Mouse (Mus musculus) ES-E14 (cell line): ENCODE data around the gene Wars.

ENCODE experiments used
- CHD2 ChIP-seq: IDR thresholded peaks from 2 replicates; pipeline ENCODE4 v1.6.1; 2014; ENCODE audit warnings: mild to moderate bottlenecking, low read depth, low read length, inconsistent platforms
- HCFC1 ChIP-seq: IDR thresholded peaks from 2 replicates; pipeline ENCODE4 v1.6.1; 2012; ENCODE audit warnings: low read length, inconsistent platforms, borderline replicate concordance; ENCODE audit not compliant: insufficient read depth
- MAFK ChIP-seq: IDR thresholded peaks from 2 replicates; pipeline ENCODE4 v1.6.1; 2014; ENCODE audit warnings: mild to moderate bottlenecking, low read depth, low read length, inconsistent platforms; ENCODE audit not compliant: insufficient read depth
- ZC3H11A ChIP-seq: IDR thresholded peaks from 2 replicates; pipeline ENCODE4 v1.6.1; 2012; ENCODE audit warnings: low read depth, mild to moderate bottlenecking, inconsistent platforms, low read length, borderline replicate concordance
- ZNF384 ChIP-seq: IDR thresholded peaks from 2 replicates; pipeline ENCODE4 v1.6.1; 2012; ENCODE audit warnings: low read depth, low read length, inconsistent platforms

- TF ChIP-seq ZC3H11A = no peak
- no peak for TF ChIP-seq ZNF384
- no peak for TF ChIP-seq HCFC1
- no peak for TF ChIP-seq MAFK
- no peak for TF ChIP-seq CHD2
These were observed 66.3 kb downstream of the Wars start for GRCm38 (mm10) chr12:108827641-108828040.
